ENCODE assay signal across 10 mouse cellular contexts in genomic region chr10:18360175-18360574, GRCm38 (mm10). TPM values are rescaled to one million over a fixed set of nuclear protein-coding genes. Genes with fewer than 3 reads are reported as not detected.
DNase-seq lines count a peak whose midpoint lies in the region; ATAC-seq and TF ChIP-seq lines count a peak whose summit lies in the region.
"Had no signal": no experiment of that assay in that cellular context is flagged by ENCODE, and none has a peak within 500 bp of the region (broad histone marks: within the 10 kb centered on the region; RNA-seq: fewer than 3 reads in every experiment).

No protein-coding gene starts in this region.

- no peak for TF ChIP-seq POLR2A in kidney, adult 2 months (IDR thresholded peaks at IDR 0.05; ENCODE audit: low read depth, low read length)

- WGBS in kidney, adult 2 months, result 65% methylated on average over 6 of the region's 6 CpGs
- 66% methylated on average over 6 of the region's 6 CpGs for WGBS in embryonic facial prominence, embryonic 15.5 days

- no peak overlapping the region for H3K4me3 ChIP-seq in kidney, adult 2 months (ENCODE audit: insufficient read depth, low read depth, low read length)
- H3K4me3 ChIP-seq in embryonic facial prominence, embryonic 15.5 days (replicated peaks), result no peak overlapping the region

- no peak overlapping the region for H3K4me2 ChIP-seq in embryonic facial prominence, embryonic 15.5 days (replicated peaks)

- no peak for ATAC-seq in embryonic facial prominence, embryonic 15.5 days (ENCODE audit: insufficient number of reproducible peaks, low FRiP score, low TSS enrichment, low read depth)
- ATAC-seq: inflammation-experienced regulatory T-cells, adult 6 months had no signal

- H3K9me3 ChIP-seq in embryonic facial prominence, embryonic 15.5 days (replicated peaks), result no peaks in the 10 kb centered on the region

- TF ChIP-seq CTCF in kidney, adult 2 months (conservative IDR thresholded peaks at IDR 0.05; ENCODE audit: insufficient read depth, insufficient read length, low read depth, low read length), result no peak

- no peak overlapping the region for H3K27ac ChIP-seq in kidney, adult 2 months (ENCODE audit: insufficient read depth, low read depth, low read length)
- H3K27ac ChIP-seq in embryonic facial prominence, embryonic 15.5 days (replicated peaks), result peak overlapping the region; percentile 41; the same call in 1 of the 2 replicates

- DNase-seq in kidney, adult 2 months, result peak; percentile 33
- DNase-seq in kidney, adult 8-10 months, result no peak
- peak; percentile 12 for DNase-seq in brain, adult 2 months (ENCODE audit: low read depth, low spot score)
- DNase-seq in layer of hippocampus, postnatal 14 days (ENCODE audit: low spot score in 2 of 2), result peak; percentile 29 to 73
- DNase-seq in urinary bladder, adult 2 months (ENCODE audit: low spot score), result no peak
- no peak for DNase-seq in c-Kit-positive CD71-positive TER-119-positive erythroid progenitor cells, embryonic 14.5 days (ENCODE audit: low spot score)
- no peak for DNase-seq in ovary, postnatal 36 days (ENCODE audit: low spot score)
- DNase-seq: heart, adult 11 months had no signal

- no peak overlapping the region for H3K9ac ChIP-seq in embryonic facial prominence, embryonic 15.5 days

- no peaks in the 10 kb centered on the region for H3K27me3 ChIP-seq in kidney, adult 2 months (replicated peaks; ENCODE audit: control insufficient read depth, insufficient read depth, low read length)
- no peaks in the 10 kb centered on the region for H3K27me3 ChIP-seq in embryonic facial prominence, embryonic 15.5 days

- no peaks in the 10 kb centered on the region for H3K36me3 ChIP-seq in kidney, adult 2 months (ENCODE audit: control insufficient read depth, insufficient read depth, low read length)
- H3K36me3 ChIP-seq in embryonic facial prominence, embryonic 15.5 days, result no peaks in the 10 kb centered on the region

- H3K4me1 ChIP-seq in kidney, adult 2 months (ENCODE audit: control insufficient read depth, insufficient read depth, low read length), result no peaks in the 10 kb centered on the region
- peaks cover 6% of the 10 kb centered on the region; the same call in 1 of the 2 replicates for H3K4me1 ChIP-seq in embryonic facial prominence, embryonic 15.5 days

RNA-seq across cellular contexts. Expression of gene Nhsl1, which starts 41.4 kb away (rescaled TPM):
- polyA plus RNA-seq in kidney, adult 2 months (2012; rRNA removed), result 10.4 and 11.7 TPM in 2 replicates
- polyA plus RNA-seq in embryonic facial prominence, embryonic 15.5 days (2015; fragmentation: Nextera tagmentation; extraction: Ambion mirVana), result 11.0 and 11.4 TPM in 2 replicates
- 10 to 100 TPM; 69.3 to 72.7 TPM for total RNA-seq in layer of hippocampus, postnatal 14 days (2021)
- polyA plus RNA-seq in urinary bladder, adult 2 months (2012; rRNA removed), result 14.0 and 14.8 TPM in 2 replicates

Comparison
In these comparisons a context has a peak if more than half of its experiments do, and no peak if none do; other contexts are left out.
1. DNase-seq: peak in kidney, adult 2 months (single experiment), brain, adult 2 months (single experiment) and layer of hippocampus, postnatal 14 days (2 of 2); none in kidney, adult 8-10 months (0 of 2), urinary bladder, adult 2 months (single experiment), c-Kit-positive CD71-positive TER-119-positive erythroid progenitor cells, embryonic 14.5 days (single experiment) and ovary, postnatal 36 days (single experiment).